Mouse (Mus musculus) heart, embryonic 12.5 days (tissue): ENCODE measurements around the gene Slc6a19. TPM values are rescaled to one million over a fixed set of nuclear protein-coding genes. Genes with fewer than 3 reads are reported as not detected.
A peak's percentile ranks its signal among the peaks of the same experiment; 100 is the strongest.
"Not testable (repeated sequence)": the region's sequence is repeated elsewhere in the genome, so short reads cannot be mapped to it uniquely, and the experiment has no call there.

ENCODE experiments used
- ATAC-seq: fragments of 200-750 bp; cut with Nextera tagmentation; 2 replicates; pipeline ENCODE4 v1.8.0; 2017; ENCODE audit warnings: moderate TSS enrichment, moderate library complexity; ENCODE audit not compliant: insufficient number of reproducible peaks, low FRiP score
- H3K27ac ChIP-seq: fragments of 300-500 bp; sonication (generic); 2 replicates; pipeline ENCODE4 v1.5.1; 2016; ENCODE audit warnings: mild to moderate bottlenecking, moderate library complexity; ENCODE audit not compliant: poor library complexity, severe bottlenecking
- H3K27me3 ChIP-seq: fragments of 300-500 bp; sonication (generic); replicated peaks from 2 replicates; pipeline ENCODE4 v1.6.1; 2016; ENCODE audit warnings: mild to moderate bottlenecking, moderate library complexity
- H3K36me3 ChIP-seq: fragments of 300-500 bp; sonication (generic); 2 replicates; pipeline ENCODE4 v1.6.1; 2016; ENCODE audit warnings: mild to moderate bottlenecking, moderate library complexity
- H3K4me1 ChIP-seq: fragments of 300-500 bp; sonication (generic); replicated peaks from 2 replicates; pipeline ENCODE4 v1.6.1; 2016; ENCODE audit warnings: mild to moderate bottlenecking
- H3K4me2 ChIP-seq: fragments of 300-500 bp; sonication (generic); 2 replicates; pipeline ENCODE4 v1.6.1; 2016; ENCODE audit warnings: mild to moderate bottlenecking, moderate library complexity
- H3K4me3 ChIP-seq: fragments of 300-500 bp; sonication (generic); 2 replicates; pipeline ENCODE4 v1.5.1; 2016; ENCODE audit warnings: mild to moderate bottlenecking
- H3K9ac ChIP-seq: fragments of 300-500 bp; sonication (generic); 2 replicates; pipeline ENCODE4 v1.6.1; 2016; ENCODE audit warnings: mild to moderate bottlenecking, moderate library complexity
- H3K9me3 ChIP-seq: fragments of 300-500 bp; sonication (generic); replicated peaks from 2 replicates; pipeline ENCODE4 v1.6.1; 2016; ENCODE audit warnings: mild to moderate bottlenecking, moderate library complexity
- WGBS: fragments of 180-500 bp; shearing (Covaris S2); methylation state at CpG from one replicate; pipeline ENCODE4 v1.1.7; 2016; 5-methylcytosine and 5-hydroxymethylcytosine counted together
- polyA plus RNA-seq: library from polyadenylated mRNA; unstranded; fragments of >200 nt; fragmentation: Nextera tagmentation; extraction: Ambion mirVana; gene quantifications from 2 replicates; pipeline ENCODE4 v1.2.1, GENCODE M21; 2016

Gene Slc6a19
- polyA plus RNA-seq, 1 experiment from 2014 or later = not detected

- no peaks in the 10 kb centered on the region for H3K4me1 ChIP-seq
- H3K4me3 ChIP-seq = no peak overlapping the region
- 70% methylated on average over 3 of the region's 3 CpGs for WGBS
- H3K4me2 ChIP-seq = no peak overlapping the region
- no peaks in the 10 kb centered on the region for H3K9me3 ChIP-seq
- ATAC-seq = no peak
- H3K27ac ChIP-seq = no peak overlapping the region
- H3K36me3 ChIP-seq = no peaks in the 10 kb centered on the region
- 0 out of 2 replicates have a peak, but pooled peaks cover 8% of the 10 kb centered on the region for H3K27me3 ChIP-seq
- H3K9ac ChIP-seq = no peak overlapping the region
These were observed 7.6 kb upstream of the Slc6a19 start for GRCm38 (mm10) chr13:73712228-73712627.

DNA sequence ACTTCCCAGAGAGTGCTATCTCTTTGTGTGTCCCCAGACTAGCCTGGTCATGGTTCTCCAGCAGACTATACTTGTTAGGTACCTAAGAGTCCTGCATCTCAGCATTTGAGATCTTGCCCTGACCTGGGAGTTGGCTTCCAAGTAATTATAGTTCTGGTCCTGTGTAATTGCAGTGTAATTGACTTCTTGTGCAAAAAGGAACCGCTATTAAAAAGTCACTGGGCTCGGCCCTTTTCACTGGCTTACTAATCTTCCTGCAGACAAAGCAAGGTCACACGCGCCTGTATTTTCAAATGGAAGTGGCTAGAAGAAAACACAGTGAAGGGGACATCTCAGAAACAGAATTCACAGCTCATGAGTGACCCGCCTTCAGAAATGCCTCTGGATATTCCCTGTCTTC lies 7.1 kb upstream of the Slc6a19 start:
- H3K27ac ChIP-seq = no peak overlapping the region
- no peak overlapping the region for H3K9ac ChIP-seq
- H3K4me2 ChIP-seq = no peak overlapping the region
- H3K4me1 ChIP-seq = no peaks in the 10 kb centered on the region
- ATAC-seq = no peak
- H3K4me3 ChIP-seq = no peak overlapping the region
- no peaks in the 10 kb centered on the region for H3K9me3 ChIP-seq
- 0 out of 2 replicates have a peak, but pooled peaks cover 8% of the 10 kb centered on the region for H3K27me3 ChIP-seq
- no peaks in the 10 kb centered on the region for H3K36me3 ChIP-seq
- 82% methylated on average over 5 of the region's 5 CpGs for WGBS

GRCm38 (mm10) chr13:73711221-73711620 lies 6.6 kb upstream of the Slc6a19 start:
- Histone ChIP-seq H3K4me3 (no peak overlapping the region), H3K4me2 (no peak overlapping the region), H3K4me1 (no peaks in the 10 kb centered on the region), H3K36me3 (no peaks in the 10 kb centered on the region), H3K27me3 (0 out of 2 replicates have a peak, but pooled peaks cover 8% of the 10 kb centered on the region), H3K9me3 (no peaks in the 10 kb centered on the region), H3K9ac (no peak overlapping the region), H3K27ac (no peak overlapping the region)
- 81% methylated on average over 5 of the region's 5 CpGs for WGBS
- no peak for ATAC-seq

- 0 out of 2 replicates have a peak, but pooled peaks cover 8% of the 10 kb centered on the region for H3K27me3 ChIP-seq
- no peak overlapping the region for H3K4me2 ChIP-seq
- WGBS = 72% methylated on average over 6 of the region's 6 CpGs
- no peaks in the 10 kb centered on the region for H3K9me3 ChIP-seq
- no peak overlapping the region for H3K9ac ChIP-seq
- no peak overlapping the region for H3K4me3 ChIP-seq
- H3K27ac ChIP-seq = no peak overlapping the region
- no peaks in the 10 kb centered on the region for H3K36me3 ChIP-seq
- H3K4me1 ChIP-seq = no peaks in the 10 kb centered on the region
- ATAC-seq = no peak
These were observed 4.8 kb upstream of the Slc6a19 start for GRCm38 (mm10) chr13:73709491-73709890.

GRCm38 (mm10) chr13:73703486-73703885 lies 1.2 kb downstream of the Slc6a19 start:
- not testable (repeated sequence) for H3K4me1 ChIP-seq, H3K27ac ChIP-seq, H3K9ac ChIP-seq, H3K27me3 ChIP-seq, H3K36me3 ChIP-seq, H3K4me2 ChIP-seq, ATAC-seq, H3K4me3 ChIP-seq, H3K9me3 ChIP-seq
- WGBS = 36% methylated on average over 4 of the region's 4 CpGs

DNA sequence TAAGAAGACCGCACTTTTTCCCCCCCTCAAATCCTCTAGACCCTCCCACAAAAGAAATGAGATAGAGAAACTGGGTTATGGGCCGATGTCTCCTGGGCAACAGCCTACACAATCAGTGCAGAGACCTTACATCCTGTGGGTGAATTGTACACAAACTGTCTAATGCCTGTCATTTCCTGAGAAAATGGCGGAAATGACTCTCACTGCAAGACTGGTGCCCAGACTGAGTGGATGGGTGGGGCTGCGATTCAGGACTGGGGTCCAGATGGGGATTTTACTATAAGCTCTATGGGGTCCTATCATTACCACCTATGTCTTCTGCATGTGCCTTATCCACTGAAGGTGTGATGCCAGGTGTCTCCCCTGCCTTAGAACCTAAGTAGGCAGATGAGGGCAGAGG lies 1.9 kb downstream of the Slc6a19 start:
- peak; percentile 52; the same call in 1 of the 2 replicates for ATAC-seq

GRCm38 (mm10) chr13:73701161-73701883 lies 3.3 kb downstream of the Slc6a19 start:
- 77% methylated on average over 9 of the region's 9 CpGs for WGBS
- Histone ChIP-seq H3K36me3 (no peaks in the 10 kb centered on the region), H3K4me1 (no peaks in the 10 kb centered on the region), H3K27me3 (no peaks in the 10 kb centered on the region; the same call in 1 of the 2 replicates), H3K4me3 (no peak overlapping the region), H3K9me3 (no peaks in the 10 kb centered on the region), H3K4me2 (no peak overlapping the region), H3K27ac (no peak overlapping the region), H3K9ac (no peak overlapping the region)
- ATAC-seq = no peak

More for the DNA sequence above, 1.9 kb downstream of the Slc6a19 start:
- WGBS = 67% methylated on average over 4 of the region's 4 CpGs
- Histone ChIP-seq H3K27ac (no peak overlapping the region), H3K4me2 (no peak overlapping the region), H3K4me3 (no peak overlapping the region), H3K9ac (no peak overlapping the region), H3K27me3 (no peaks in the 10 kb centered on the region; the same call in 1 of the 2 replicates), H3K36me3 (no peaks in the 10 kb centered on the region), H3K9me3 (no peaks in the 10 kb centered on the region), H3K4me1 (no peaks in the 10 kb centered on the region)

GRCm38 (mm10) chr13:73700554-73700953 lies 4.1 kb downstream of the Slc6a19 start:
- H3K27ac ChIP-seq = no peak overlapping the region
- H3K4me1 ChIP-seq = no peaks in the 10 kb centered on the region
- no peak overlapping the region for H3K9ac ChIP-seq
- no peak for ATAC-seq
- no peaks in the 10 kb centered on the region for H3K9me3 ChIP-seq
- WGBS = 81% methylated on average over 12 of the region's 12 CpGs
- H3K27me3 ChIP-seq = no peaks in the 10 kb centered on the region; the same call in 1 of the 2 replicates
- no peaks in the 10 kb centered on the region for H3K36me3 ChIP-seq
- no peak overlapping the region for H3K4me3 ChIP-seq
- no peak overlapping the region for H3K4me2 ChIP-seq

- Histone ChIP-seq H3K27ac (no peak overlapping the region), H3K36me3 (no peaks in the 10 kb centered on the region), H3K27me3 (no peaks in the 10 kb centered on the region; the same call in 1 of the 2 replicates), H3K9ac (no peak overlapping the region), H3K9me3 (no peaks in the 10 kb centered on the region), H3K4me3 (no peak overlapping the region), H3K4me2 (no peak overlapping the region), H3K4me1 (no peaks in the 10 kb centered on the region)
- no peak for ATAC-seq
- 86% methylated on average over 6 of the region's 6 CpGs for WGBS
These were observed 5.0 kb downstream of the Slc6a19 start for GRCm38 (mm10) chr13:73699714-73700113.

DNA sequence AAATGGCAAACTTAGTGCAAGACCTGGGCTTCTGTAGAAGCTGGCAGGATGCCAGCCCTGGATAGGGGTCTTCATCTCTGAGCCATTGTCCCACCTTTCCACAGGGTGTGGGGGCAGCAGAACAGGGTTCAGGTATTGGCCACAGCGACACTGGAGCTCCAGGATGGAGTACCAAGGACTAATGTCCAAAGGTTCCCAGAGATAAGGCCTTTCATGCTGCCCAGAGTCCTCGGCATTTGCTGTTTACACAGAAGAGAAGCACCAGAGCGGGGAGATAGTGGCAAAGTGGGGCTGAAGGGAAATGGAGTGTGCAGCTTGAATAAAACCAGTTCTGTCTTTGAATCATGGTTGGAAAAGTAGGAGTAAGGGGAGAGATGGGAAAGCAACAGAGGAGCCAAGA lies 8.1 kb downstream of the Slc6a19 start:
- H3K27me3 ChIP-seq = peaks cover 3% of the 10 kb centered on the region; the same call in 1 of the 2 replicates
- WGBS = 53% methylated on average over 3 of the region's 3 CpGs
- H3K36me3 ChIP-seq = no peaks in the 10 kb centered on the region
- H3K9ac ChIP-seq = no peak overlapping the region
- no peaks in the 10 kb centered on the region for H3K4me1 ChIP-seq
- no peaks in the 10 kb centered on the region for H3K9me3 ChIP-seq
- H3K27ac ChIP-seq = no peak overlapping the region
- ATAC-seq = no peak
- H3K4me2 ChIP-seq = no peak overlapping the region
- no peak overlapping the region for H3K4me3 ChIP-seq

DNA sequence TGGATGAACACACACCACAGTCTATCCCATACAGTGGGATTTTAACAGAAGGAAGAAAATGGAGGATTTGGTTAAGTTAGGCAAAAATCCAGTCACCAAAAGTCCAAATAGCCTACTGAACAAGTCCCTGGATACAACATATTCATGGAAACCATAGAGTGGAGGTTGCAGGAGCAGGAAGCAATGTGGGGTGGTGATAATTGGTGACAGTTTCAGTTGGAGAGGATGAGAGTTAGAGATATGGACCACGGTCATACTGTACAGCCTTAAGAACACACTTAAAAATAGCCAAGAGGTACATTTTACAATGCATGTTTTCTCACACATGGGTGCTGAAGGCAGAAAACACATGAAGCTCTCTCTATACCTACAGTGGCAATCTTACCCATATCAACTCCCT lies 9.7 kb downstream of the Slc6a19 start:
- H3K36me3 ChIP-seq = no peaks in the 10 kb centered on the region
- 48% methylated on average over 1 of the region's 1 CpGs for WGBS
- ATAC-seq = no peak

More for the DNA sequence above, 9.7 kb downstream of the Slc6a19 start:
- H3K27ac ChIP-seq = no peak overlapping the region
- H3K9ac ChIP-seq = no peak overlapping the region
- H3K27me3 ChIP-seq = peaks cover 5% of the 10 kb centered on the region; the same call in 1 of the 2 replicates
- H3K4me2 ChIP-seq = no peak overlapping the region
- no peaks in the 10 kb centered on the region for H3K9me3 ChIP-seq
- H3K4me1 ChIP-seq = no peaks in the 10 kb centered on the region
- H3K4me3 ChIP-seq = no peak overlapping the region
